Mouse (Mus musculus) small intestine, adult 2 months (tissue): ENCODE results near the gene Crhr2. TPM values are rescaled to one million over a fixed set of nuclear protein-coding genes. Genes with fewer than 3 reads are reported as not detected.

Experiments
- H3K27ac ChIP-seq: fragments of 200-500 bp; 2 replicates; pipeline ENCODE4 v1.5.1; 2012; ENCODE audit warnings: low read depth, low read length, control low read depth, inconsistent platforms; ENCODE audit not compliant: insufficient read depth
- H3K27me3 ChIP-seq: fragments of 200-500 bp; 2 replicates; pipeline ENCODE4 v1.6.1; 2012; ENCODE audit warnings: mild to moderate bottlenecking, moderate library complexity, low read length, inconsistent platforms; ENCODE audit not compliant: control insufficient read depth, insufficient read depth
- H3K36me3 ChIP-seq: fragments of 200-500 bp; 2 replicates; pipeline ENCODE4 v1.6.1; 2012; ENCODE audit warnings: mild to moderate bottlenecking, low read length, control low read depth, inconsistent platforms; ENCODE audit not compliant: control insufficient read depth, insufficient read depth
- H3K4me1 ChIP-seq: fragments of 200-500 bp; 2 replicates; pipeline ENCODE4 v1.6.1; 2012; ENCODE audit warnings: low read length, inconsistent platforms, mixed read lengths; ENCODE audit not compliant: control insufficient read depth, insufficient read depth, insufficient read length
- H3K4me3 ChIP-seq: fragments of 200-500 bp; 2 replicates; pipeline ENCODE4 v1.5.1; 2012; ENCODE audit warnings: low read depth, mild to moderate bottlenecking, control low read depth, inconsistent platforms, low read length, moderate library complexity
- CTCF ChIP-seq: fragments of 200-500 bp; IDR thresholded peaks from 2 replicates; pipeline ENCODE4 v1.5.1; 2012; ENCODE audit warnings: low read depth, mild to moderate bottlenecking, control low read depth, inconsistent platforms, low read length, moderate library complexity, mixed read lengths; ENCODE audit not compliant: insufficient replicate concordance, insufficient read length; ENCODE audit errors: extremely low read depth
- POLR2A ChIP-seq: fragments of 200-500 bp; IDR thresholded peaks from 2 replicates; pipeline ENCODE4 v1.6.1; 2012; ENCODE audit warnings: low read depth, mild to moderate bottlenecking, control low read depth, inconsistent platforms, low read length, moderate library complexity
- WGBS: fragments of 180-500 bp; shearing (Covaris S2); methylation state at CpG from one replicate; pipeline ENCODE4 v1.1.7; 2018; 5-methylcytosine and 5-hydroxymethylcytosine counted together
- polyA plus RNA-seq: library from polyadenylated mRNA; depleted of rRNA; stranded (reverse); fragments of >200 nt; gene quantifications from 2 replicates; pipeline ENCODE4 v1.2.3, GENCODE M21; 2012

Gene Crhr2
- polyA plus RNA-seq, 1 experiment = 0.51 TPM

DNA sequence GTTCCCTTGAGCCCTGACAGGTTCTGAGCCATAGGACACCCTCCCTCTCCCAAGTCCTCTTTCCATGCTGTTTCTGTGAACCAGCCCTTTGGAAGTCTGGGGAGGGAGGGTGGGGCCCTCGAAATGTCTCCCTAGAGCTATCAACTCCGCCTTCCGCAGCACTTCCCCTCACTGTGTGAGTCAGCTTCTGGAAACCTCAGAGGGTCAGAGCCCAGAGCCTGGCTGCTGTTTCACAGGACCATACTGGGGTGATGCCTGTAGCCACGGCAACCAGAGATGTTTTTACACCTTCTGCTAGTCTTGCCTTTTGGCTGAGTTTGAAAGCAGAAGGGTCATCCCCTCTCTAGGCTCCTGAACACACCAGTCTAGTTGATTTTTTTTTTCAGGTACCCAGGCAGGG lies 9.8 kb downstream of the Crhr2 start:
- TF ChIP-seq CTCF (no peak), POLR2A (no peak)
- Histone ChIP-seq H3K27me3 (peaks cover under 1% of the 10 kb centered on the region), H3K4me1 (no peaks in the 10 kb centered on the region), H3K36me3 (no peaks in the 10 kb centered on the region), H3K4me3 (no peak overlapping the region), H3K27ac (no peak overlapping the region)
- 31% methylated on average over 4 of the region's 4 CpGs for WGBS

DNA sequence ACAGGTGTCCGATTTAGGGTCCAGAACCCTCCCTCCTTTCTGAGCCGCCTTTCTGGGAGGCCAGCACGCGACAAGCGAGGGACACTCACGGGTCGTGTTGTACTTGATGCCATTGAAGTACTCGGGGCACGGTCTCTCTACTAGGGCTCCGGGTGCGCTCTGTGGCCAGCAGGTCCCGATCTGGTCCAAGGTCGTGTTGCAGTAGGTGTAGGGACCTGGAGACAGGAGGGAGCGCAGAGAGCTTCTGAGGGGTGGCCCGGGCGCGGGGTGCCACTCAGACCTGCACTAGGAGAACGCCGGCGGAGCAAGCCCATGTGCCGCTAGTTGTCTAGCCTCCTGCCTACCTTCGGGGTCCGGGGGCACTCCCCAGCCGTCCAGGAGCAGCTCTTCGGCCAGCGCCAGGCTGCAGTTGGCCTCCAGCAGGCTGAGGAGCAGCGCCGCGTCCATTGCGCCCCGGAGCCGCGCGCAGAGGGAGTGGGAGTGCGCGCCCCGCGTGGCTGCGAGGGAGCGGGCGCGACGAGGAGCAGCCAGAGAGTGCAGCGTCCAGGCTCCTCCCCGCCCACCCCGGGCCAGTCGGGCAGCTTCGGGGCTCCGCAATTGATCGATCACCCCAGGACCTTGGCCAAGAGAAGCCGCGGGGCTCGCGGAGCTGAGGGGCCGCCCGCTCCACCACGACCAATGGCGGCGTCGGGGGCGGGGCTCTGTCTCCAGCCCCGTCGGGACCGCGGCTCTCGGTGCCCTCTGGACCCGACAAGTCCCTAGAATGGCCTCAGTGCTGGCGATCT lies 15.3 kb downstream of the Crhr2 start:
- peaks cover 18% of the 10 kb centered on the region for H3K27me3 ChIP-seq

DNA sequence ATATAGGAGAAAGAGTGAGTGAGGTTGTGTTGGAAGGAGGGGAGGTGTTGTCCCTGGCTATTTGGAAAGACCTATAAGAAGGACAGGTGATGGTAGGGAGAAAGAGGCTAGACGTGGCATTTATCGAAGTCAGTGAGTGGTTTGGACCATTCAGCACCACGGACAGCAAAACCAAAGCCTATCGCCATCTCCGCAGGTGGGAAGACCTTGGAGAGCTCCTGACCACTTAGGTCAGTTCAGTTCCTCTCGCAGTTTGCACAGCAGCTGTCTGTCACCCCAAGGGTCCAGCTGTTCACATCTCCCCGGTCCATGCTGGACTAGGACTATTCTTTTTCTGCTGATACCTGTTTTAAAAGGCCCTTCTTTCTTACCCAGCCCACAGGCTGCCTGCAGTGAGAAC lies 24.5 kb downstream of the Crhr2 start:
- H3K27me3 ChIP-seq = no peaks in the 10 kb centered on the region
- no peaks in the 10 kb centered on the region for H3K4me1 ChIP-seq
- H3K4me3 ChIP-seq = no peak overlapping the region
- H3K36me3 ChIP-seq = no peaks in the 10 kb centered on the region
- no peak overlapping the region for H3K27ac ChIP-seq
- 15% methylated on average over 7 of the region's 7 CpGs for WGBS
- TF ChIP-seq POLR2A = no peak
- TF ChIP-seq CTCF = no peak

More for the DNA sequence above, 15.3 kb downstream of the Crhr2 start:
- 1% methylated on average over 68 of the region's 68 CpGs for WGBS
- Histone ChIP-seq H3K4me3 (peak overlapping the region; percentile 58), H3K27ac (no peak overlapping the region), H3K4me1 (peaks cover 7% of the 10 kb centered on the region), H3K36me3 (no peaks in the 10 kb centered on the region)
- no peak for TF ChIP-seq POLR2A
- no peak for TF ChIP-seq CTCF

DNA sequence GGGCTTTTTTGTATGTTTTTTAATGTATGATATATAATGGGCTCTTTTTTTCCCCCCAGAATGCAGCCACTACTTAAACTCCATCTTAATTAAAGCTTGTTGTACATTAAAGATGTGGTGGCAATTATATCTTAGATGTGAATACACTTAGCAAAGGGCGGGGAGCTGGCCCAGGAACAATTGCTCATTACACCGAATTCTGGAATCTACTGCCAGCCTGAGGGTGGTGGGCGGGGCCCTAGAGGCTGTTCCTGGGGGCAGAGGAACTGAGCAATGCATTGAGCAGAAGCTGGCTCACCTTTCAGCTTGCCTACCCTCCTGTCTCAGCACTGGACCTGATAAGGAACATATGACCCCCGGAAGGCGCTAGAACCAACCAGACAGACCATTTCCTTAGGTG lies 34.2 kb downstream of the Crhr2 start:
- H3K27me3 ChIP-seq = no peaks in the 10 kb centered on the region
- H3K4me1 ChIP-seq = no peaks in the 10 kb centered on the region
- no peaks in the 10 kb centered on the region for H3K36me3 ChIP-seq
- TF ChIP-seq POLR2A (no peak), CTCF (no peak)
- H3K27ac ChIP-seq = no peak overlapping the region
- WGBS = 43% methylated on average over 5 of the region's 5 CpGs
- H3K4me3 ChIP-seq = no peak overlapping the region

DNA sequence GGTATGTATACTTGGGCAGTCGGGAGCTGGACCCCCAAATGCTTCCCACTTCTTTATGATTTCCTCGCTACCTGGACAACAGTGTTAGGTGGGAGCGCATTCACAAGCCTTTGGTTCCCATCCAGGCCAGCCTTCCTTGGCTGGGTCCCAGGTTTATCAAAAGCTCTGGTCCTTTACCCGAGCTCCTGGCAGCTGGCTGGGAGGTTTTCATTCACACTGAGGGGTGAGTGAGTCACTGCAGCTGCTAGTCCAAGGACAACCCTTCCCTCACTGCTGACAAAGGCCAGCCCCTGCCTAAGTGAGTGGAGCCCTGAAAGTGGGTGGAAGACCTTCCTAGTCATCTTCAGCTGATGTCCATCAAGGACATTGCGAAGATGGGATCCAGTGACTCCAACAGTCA lies 34.8 kb downstream of the Crhr2 start:
- H3K36me3 ChIP-seq = no peaks in the 10 kb centered on the region
- no peaks in the 10 kb centered on the region for H3K4me1 ChIP-seq
- H3K4me3 ChIP-seq = no peak overlapping the region
- H3K27me3 ChIP-seq = no peaks in the 10 kb centered on the region
- H3K27ac ChIP-seq = no peak overlapping the region
- TF ChIP-seq CTCF = no peak
- TF ChIP-seq POLR2A = no peak
- WGBS = 57% methylated on average over 5 of the region's 5 CpGs

DNA sequence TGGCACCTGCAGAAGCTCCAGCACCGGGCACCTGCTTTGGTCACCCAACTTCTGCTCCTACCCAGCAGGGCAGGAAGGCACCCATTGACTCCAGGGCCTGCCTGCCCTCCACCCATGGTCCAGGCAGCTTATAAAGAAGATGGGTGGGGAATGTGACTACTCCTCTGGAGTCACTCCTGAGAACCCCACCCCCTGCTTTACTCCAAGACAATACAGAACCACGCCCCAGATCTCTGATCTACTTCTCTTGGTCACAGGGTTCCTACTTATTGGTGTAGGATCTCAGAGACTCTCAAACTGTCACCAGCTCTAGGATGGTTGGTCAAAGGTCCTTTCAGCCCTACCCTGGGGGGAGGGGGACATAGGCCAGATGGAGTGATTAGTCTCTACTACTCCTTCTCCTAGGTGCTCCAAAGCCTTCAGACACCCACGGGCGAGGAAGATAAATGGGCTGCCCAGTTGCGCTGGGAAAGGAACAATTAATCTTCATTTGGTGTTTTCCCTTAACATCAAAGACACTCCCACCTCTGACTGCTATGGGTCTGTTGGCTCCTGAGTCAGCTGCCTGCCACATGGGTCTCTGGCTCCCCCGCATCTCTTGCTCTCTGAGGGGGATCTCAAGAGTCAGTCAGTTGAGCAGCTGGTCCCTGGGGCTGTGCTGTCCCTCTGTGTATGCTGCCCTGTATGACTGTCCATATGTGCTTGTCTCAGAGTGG lies 39.2 kb downstream of the Crhr2 start:
- no peaks in the 10 kb centered on the region for H3K4me1 ChIP-seq
- H3K27ac ChIP-seq = no peak overlapping the region
- H3K27me3 ChIP-seq = no peaks in the 10 kb centered on the region
- no peak overlapping the region for H3K4me3 ChIP-seq
- WGBS = 35% methylated on average over 6 of the region's 6 CpGs
- no peaks in the 10 kb centered on the region for H3K36me3 ChIP-seq
- no peak for TF ChIP-seq POLR2A

DNA sequence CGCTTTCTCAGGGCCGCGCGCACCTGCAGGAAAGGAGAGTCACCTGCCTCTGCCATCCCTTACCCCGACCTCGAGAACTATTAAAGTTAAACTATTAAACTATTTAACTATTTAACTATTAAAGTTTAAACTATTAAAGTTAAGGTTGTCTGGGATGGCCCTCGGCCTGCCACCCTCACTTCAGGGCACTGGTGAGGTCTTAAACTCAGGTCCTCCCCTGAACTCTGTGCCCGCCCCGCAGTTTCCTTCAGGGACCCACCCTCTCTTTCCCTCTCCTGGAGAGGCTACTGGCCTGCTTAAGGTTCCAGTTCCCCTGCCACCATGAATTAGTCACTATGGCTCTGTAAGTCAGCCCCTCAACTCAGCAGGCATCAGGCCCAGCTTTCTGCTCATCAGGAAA lies 41.4 kb downstream of the Crhr2 start:
- Histone ChIP-seq H3K4me3 (no peak overlapping the region), H3K27me3 (no peaks in the 10 kb centered on the region), H3K4me1 (no peaks in the 10 kb centered on the region), H3K36me3 (no peaks in the 10 kb centered on the region), H3K27ac (no peak overlapping the region)
- TF ChIP-seq CTCF (no peak), POLR2A (no peak)
- 87% methylated on average over 9 of the region's 9 CpGs for WGBS
